Mouse (Mus musculus): ENCODE measurements around the gene Nup107. TPM values are rescaled to one million over a fixed set of nuclear protein-coding genes. Genes with fewer than 3 reads are reported as not detected.
"Not testable (repeated sequence)": the region's sequence is repeated elsewhere in the genome, so short reads cannot be mapped to it uniquely, and the experiment has no call there.

Gene Nup107
- total RNA-seq, 4 experiments from 2014 or later: 16.8 to 20.6 (median 18.3) TPM

GRCm38 (mm10) chr10:117752851-117753647 lies 39.5 kb downstream of the Nup107 start:
- no peak for DNase-seq (ENCODE audit: low spot score in 2 of 2)

- DNase-seq (ENCODE audit: low spot score in 2 of 2): no peak
Measured at GRCm38 (mm10) chr10:117752304-117752821, 40.1 kb downstream of the Nup107 start.

GRCm38 (mm10) chr10:117751744-117752143 lies 40.8 kb downstream of the Nup107 start:
- no peak for DNase-seq (ENCODE audit: low spot score in 2 of 2)

- DNase-seq (ENCODE audit: low spot score in 2 of 2): no peak
Measured at GRCm38 (mm10) chr10:117751282-117751610, 41.3 kb downstream of the Nup107 start.

GRCm38 (mm10) chr10:117750529-117751281 lies 41.8 kb downstream of the Nup107 start:
- no peak for DNase-seq (ENCODE audit: low spot score in 2 of 2)

- DNase-seq (ENCODE audit: low spot score in 2 of 2): no peak
Measured at GRCm38 (mm10) chr10:117749787-117750343, 42.6 kb downstream of the Nup107 start.

- no peak for DNase-seq (ENCODE audit: low spot score in 2 of 2)
Measured at GRCm38 (mm10) chr10:117749050-117749686, 43.3 kb downstream of the Nup107 start.

GRCm38 (mm10) chr10:117748276-117749049 lies 44.0 kb downstream of the Nup107 start:
- DNase-seq (ENCODE audit: low spot score in 2 of 2): no peak

GRCm38 (mm10) chr10:117747711-117748110 lies 44.8 kb downstream of the Nup107 start:
- DNase-seq (ENCODE audit: low spot score in 2 of 2): no peak

GRCm38 (mm10) chr10:117746297-117746883 lies 46.1 kb downstream of the Nup107 start, which contains the start of gene Slc35e3:
Gene Slc35e3 (minus strand): TSS chr10:117746365.
- peak; percentile 87 to 91 for DNase-seq (ENCODE audit: low spot score in 2 of 2)

- not testable (repeated sequence) for DNase-seq (ENCODE audit: low spot score in 2 of 2)
Measured at GRCm38 (mm10) chr10:117745570-117746296, 46.8 kb downstream of the Nup107 start.

- no peak for DNase-seq (ENCODE audit: low spot score in 2 of 2)
Measured at GRCm38 (mm10) chr10:117743917-117744316, 48.6 kb downstream of the Nup107 start.

- DNase-seq (ENCODE audit: low spot score in 2 of 2): no peak
Measured at GRCm38 (mm10) chr10:117743182-117743581, 49.3 kb downstream of the Nup107 start.

GRCm38 (mm10) chr10:117742618-117743017 lies 49.9 kb downstream of the Nup107 start:
- no peak for DNase-seq (ENCODE audit: low spot score in 2 of 2)

- no peak for DNase-seq (ENCODE audit: low spot score in 2 of 2)
Measured at GRCm38 (mm10) chr10:117741698-117742475, 50.6 kb downstream of the Nup107 start.

- DNase-seq (ENCODE audit: low spot score in 2 of 2): no peak
Measured at GRCm38 (mm10) chr10:117740921-117741320, 51.6 kb downstream of the Nup107 start.

GRCm38 (mm10) chr10:117740171-117740570 lies 52.3 kb downstream of the Nup107 start:
- DNase-seq (ENCODE audit: low spot score in 2 of 2): no peak

GRCm38 (mm10) chr10:117739648-117739948 lies 52.9 kb downstream of the Nup107 start:
- no peak for DNase-seq (ENCODE audit: low spot score in 2 of 2)

All from layer of hippocampus, adult 8-10 months (tissue).